Mouse (Mus musculus): Measurements from ENCODE around the gene Ric3.

DNA sequence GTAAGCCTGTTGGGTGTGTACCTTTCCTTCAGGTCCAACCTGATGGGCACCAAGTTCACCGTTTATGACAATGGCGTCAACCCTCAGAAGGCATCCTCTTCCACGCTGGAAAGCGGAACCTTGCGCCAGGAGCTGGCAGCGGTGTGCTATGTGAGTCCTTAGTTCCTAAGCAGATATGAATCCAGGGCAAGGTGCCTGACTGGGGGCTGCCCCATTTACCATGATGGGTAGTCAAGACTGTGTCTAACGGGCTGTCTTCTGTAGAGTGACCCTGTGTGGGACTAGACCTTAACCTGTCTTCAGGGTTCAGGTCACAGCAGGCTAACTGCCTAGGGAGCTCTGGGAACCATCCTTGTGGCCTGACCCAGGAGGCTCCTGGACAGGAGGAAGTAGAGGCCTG is 55.4 kb downstream of the Ric3 start:
- no peak for TF ChIP-seq RAD21 (IDR thresholded peaks at IDR 0.05; ENCODE audit: low read depth, low read length)
- TF ChIP-seq POLR2A (IDR thresholded peaks at IDR 0.05; ENCODE audit: low read depth, low read length), result no peak
- TF ChIP-seq E2F4 (IDR thresholded peaks at IDR 0.05; ENCODE audit: insufficient replicate concordance, low read depth, low read length), result no peak
- TF ChIP-seq NRF1 (IDR thresholded peaks at IDR 0.05; ENCODE audit: low read depth, low read length), result no peak
